Mouse (Mus musculus) stomach, embryonic 16.5 days (tissue): ENCODE results near the gene Smarcb1. TPM values are rescaled to one million over a fixed set of nuclear protein-coding genes. Genes with fewer than 3 reads are reported as not detected.
"Not testable (repeated sequence)": the region's sequence is repeated elsewhere in the genome, so short reads cannot be mapped to it uniquely, and the experiment has no call there.

Experiments
- ATAC-seq: fragments of 200-750 bp; cut with Nextera tagmentation; 2 replicates; pipeline ENCODE4 v1.8.0; 2017; ENCODE audit warnings: moderate number of reproducible peaks, moderate TSS enrichment; ENCODE audit not compliant: insufficient read depth, low FRiP score
- H3K27ac ChIP-seq: fragments of 300-500 bp; sonication (generic); 2 replicates; pipeline ENCODE4 v1.5.1; 2014; ENCODE audit warnings: low read length
- H3K27me3 ChIP-seq: fragments of 300-500 bp; sonication (generic); 2 replicates; pipeline ENCODE4 v1.6.1; 2014; ENCODE audit warnings: low read length, control low read depth, mixed read lengths; ENCODE audit not compliant: control insufficient read depth, insufficient read depth
- H3K36me3 ChIP-seq: fragments of 300-500 bp; sonication (generic); 2 replicates; pipeline ENCODE4 v1.6.1; 2014; ENCODE audit warnings: low read length; ENCODE audit not compliant: control insufficient read depth, insufficient read depth
- H3K4me1 ChIP-seq: fragments of 300-500 bp; sonication (generic); 2 replicates; pipeline ENCODE4 v1.6.1; 2014; ENCODE audit warnings: low read length, control low read depth, mixed read lengths; ENCODE audit not compliant: control insufficient read depth, insufficient read depth
- H3K4me2 ChIP-seq: fragments of 300-500 bp; sonication (generic); 2 replicates; pipeline ENCODE4 v1.6.1; 2014; ENCODE audit warnings: low read depth, low read length, mixed read lengths
- H3K4me3 ChIP-seq: fragments of 300-500 bp; sonication (generic); replicated peaks from 2 replicates; pipeline ENCODE4 v1.5.1; 2014; ENCODE audit warnings: mild to moderate bottlenecking, low read length
- H3K9ac ChIP-seq: fragments of 300-500 bp; sonication (generic); 2 replicates; pipeline ENCODE4 v1.6.1; 2014; ENCODE audit warnings: low read length
- H3K9me3 ChIP-seq: fragments of 300-500 bp; sonication (generic); replicated peaks from 2 replicates; pipeline ENCODE4 v1.6.1; 2016; ENCODE audit warnings: low read length, control low read depth; ENCODE audit not compliant: control insufficient read depth
- WGBS: fragments of 180-500 bp; shearing (Covaris S2); extraction: QIAGEN DNeasy Blood & Tissue Kit; methylation state at CpG from one replicate; pipeline ENCODE4 v1.1.7; 2014; 5-methylcytosine and 5-hydroxymethylcytosine counted together
- polyA plus RNA-seq: library from polyadenylated mRNA; unstranded; fragments of >200 nt; fragmentation: Nextera tagmentation; extraction: Ambion mirVana; gene quantifications from 2 replicates; pipeline ENCODE4 v1.2.1, GENCODE M21; 2015

Smarcb1 gene
- polyA plus RNA-seq, 1 experiment from 2014 or later = 159 TPM

- ATAC-seq = peak; percentile 16; the same call in 1 of the 2 replicates
- H3K9ac ChIP-seq = peak overlapping the region; percentile 63
- H3K4me2 ChIP-seq = peak overlapping the region; percentile 58
- 0 out of 2 replicates have a peak overlapping the region, but pooled peaks have one; percentile 0 for H3K27ac ChIP-seq
- 34% methylated on average over 10 of the region's 10 CpGs for WGBS
- H3K27me3 ChIP-seq = no peaks in the 10 kb centered on the region
- no peaks in the 10 kb centered on the region for H3K36me3 ChIP-seq
- peaks cover 10% of the 10 kb centered on the region for H3K4me1 ChIP-seq
- H3K4me3 ChIP-seq = peak overlapping the region; percentile 35
- no peaks in the 10 kb centered on the region for H3K9me3 ChIP-seq
These were observed 49.1 kb downstream of the Smarcb1 start for GRCm38 (mm10) chr10:75872025-75872914.

DNA sequence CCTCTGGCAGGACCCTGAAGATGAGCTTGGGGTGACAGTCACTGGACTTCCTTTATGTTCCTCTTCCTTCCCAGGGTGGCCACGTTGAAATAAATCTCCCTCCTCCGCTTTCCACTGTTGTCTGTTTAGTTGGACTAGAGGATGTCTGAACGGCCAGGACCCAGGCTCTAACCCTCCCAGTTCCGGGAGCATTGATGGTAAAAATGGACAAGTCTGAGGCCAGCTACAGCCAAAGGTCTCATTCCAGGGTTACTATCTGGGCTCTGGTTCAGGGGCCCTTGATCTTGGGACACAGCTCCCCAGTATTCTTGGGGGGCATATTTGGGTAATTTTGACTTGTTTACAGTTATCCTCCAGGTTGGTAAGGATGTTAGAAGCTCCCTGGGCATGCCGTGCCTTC, 59.8 kb downstream of the Smarcb1 start:
- no peak overlapping the region for H3K4me2 ChIP-seq
- peaks cover 18% of the 10 kb centered on the region for H3K4me1 ChIP-seq
- no peak overlapping the region for H3K9ac ChIP-seq
- no peak overlapping the region for H3K4me3 ChIP-seq
- H3K9me3 ChIP-seq = no peaks in the 10 kb centered on the region
- no peak overlapping the region for H3K27ac ChIP-seq
- no peak for ATAC-seq
- H3K27me3 ChIP-seq = no peaks in the 10 kb centered on the region
- no peaks in the 10 kb centered on the region for H3K36me3 ChIP-seq
- WGBS = 79% methylated on average over 5 of the region's 5 CpGs

DNA sequence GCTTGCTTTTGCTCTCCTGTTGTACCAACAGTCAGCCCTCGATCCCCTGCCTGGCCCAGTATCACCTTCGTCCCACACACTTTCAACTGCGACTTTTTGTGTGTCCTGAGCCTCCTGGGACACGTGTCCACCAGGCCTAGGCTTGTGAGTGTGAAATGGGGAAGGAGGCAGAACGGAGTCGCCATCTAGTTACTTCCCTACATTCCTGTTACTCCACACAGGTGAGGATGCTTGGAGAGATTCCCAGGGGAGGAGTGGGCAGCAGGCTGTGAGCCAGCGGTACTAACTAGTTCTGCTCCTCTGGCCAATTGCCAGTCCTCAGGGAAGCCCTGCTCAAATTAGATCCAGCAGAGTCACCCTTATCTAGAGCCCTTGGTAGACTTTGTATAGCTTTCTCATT, 60.7 kb downstream of the Smarcb1 start:
- Histone ChIP-seq H3K4me1 (peaks cover 18% of the 10 kb centered on the region), H3K27ac (peak overlapping the region; percentile 97), H3K4me2 (peak overlapping the region; percentile 74; the same call in 1 of the 2 replicates), H3K9me3 (no peaks in the 10 kb centered on the region), H3K27me3 (no peaks in the 10 kb centered on the region), H3K36me3 (no peaks in the 10 kb centered on the region), H3K9ac (peak overlapping the region; percentile 86; the same call in 1 of the 2 replicates), H3K4me3 (no peak overlapping the region)
- 31% methylated on average over 7 of the region's 7 CpGs for WGBS
- ATAC-seq = no peak

GRCm38 (mm10) chr10:75859786-75860470, 61.5 kb downstream of the Smarcb1 start, which contains the start of gene Mif:
Gene Mif, minus strand, starts transcription at chr10:75860240.
- peak within 1 kb of the TSS; percentile 86 for H3K9ac ChIP-seq
- peak within 1 kb of the TSS; percentile 97 for H3K27ac ChIP-seq
- ATAC-seq = peak; percentile 97
- under 1% methylated on average over 42 of the region's 46 CpGs for WGBS
- H3K9me3 ChIP-seq, H3K36me3 ChIP-seq, H3K27me3 ChIP-seq: not testable (repeated sequence)
- peak within 1 kb of the TSS; percentile 78 for H3K4me3 ChIP-seq
- peaks cover 18% of the 10 kb centered on the region for H3K4me1 ChIP-seq
- H3K4me2 ChIP-seq = peak within 1 kb of the TSS; percentile 74

DNA sequence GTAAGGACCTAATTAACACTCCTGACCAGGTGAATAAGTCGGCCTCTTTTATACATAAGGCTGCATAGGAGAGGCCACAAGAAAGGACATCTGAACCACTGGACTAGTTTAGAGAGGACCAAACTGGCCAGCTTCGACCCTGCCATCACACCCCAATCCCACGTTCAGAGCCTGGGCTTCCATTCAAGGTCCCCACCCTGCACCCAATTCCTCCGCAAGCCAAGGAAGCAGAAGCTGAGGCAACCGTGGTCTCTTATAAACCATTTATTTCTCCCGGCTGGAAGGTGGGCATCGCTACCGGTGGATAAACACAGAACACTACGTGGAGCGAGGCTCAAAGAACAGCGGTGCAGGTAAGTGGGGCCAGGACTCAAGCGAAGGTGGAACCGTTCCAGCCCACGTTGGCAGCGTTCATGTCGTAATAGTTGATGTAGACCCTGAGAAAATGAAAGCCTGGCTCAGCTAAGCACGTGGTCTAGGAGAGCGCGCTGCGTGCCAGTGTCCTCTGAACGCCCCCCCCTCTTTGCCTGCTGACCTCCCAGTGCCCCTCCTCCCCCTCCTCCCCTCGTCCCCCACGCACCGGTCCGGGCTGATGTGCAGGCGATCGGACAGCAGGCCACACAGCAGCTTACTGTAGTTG, 62.2 kb downstream of the Smarcb1 start:
- Histone ChIP-seq H3K4me1 (peaks cover 18% of the 10 kb centered on the region), H3K4me2 (peak overlapping the region; percentile 74), H3K9me3 (no peaks in the 10 kb centered on the region), H3K4me3 (peak overlapping the region; percentile 78), H3K36me3 (no peaks in the 10 kb centered on the region), H3K27me3 (no peaks in the 10 kb centered on the region), H3K9ac (peak overlapping the region; percentile 86), H3K27ac (peak overlapping the region; percentile 97)
- 2% methylated on average over 27 of the region's 27 CpGs for WGBS
- peak; percentile 55 for ATAC-seq

DNA sequence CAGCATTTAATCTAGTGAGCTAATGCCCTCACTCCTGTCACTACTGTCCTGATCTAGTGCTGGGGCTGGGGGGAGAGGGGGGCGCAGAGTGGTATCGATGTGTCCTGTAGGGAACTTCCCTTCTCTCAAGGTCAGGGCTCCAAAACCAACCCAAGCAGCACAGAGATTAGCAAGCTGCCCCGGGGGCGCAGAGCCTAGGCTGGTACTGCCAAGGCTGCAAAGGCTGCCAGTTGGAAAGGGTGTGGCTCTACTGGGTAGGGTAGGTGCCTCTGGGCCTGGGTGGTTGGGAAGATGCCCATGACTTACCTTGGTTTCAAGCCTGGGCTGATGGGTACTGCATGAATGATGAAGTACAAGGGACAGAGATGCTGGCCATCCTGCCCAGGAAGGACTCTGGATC, 63.8 kb downstream of the Smarcb1 start:
- Histone ChIP-seq H3K4me1 (peaks cover 18% of the 10 kb centered on the region), H3K4me3 (no peak overlapping the region), H3K27ac (no peak overlapping the region), H3K36me3 (no peaks in the 10 kb centered on the region), H3K9ac (0 out of 2 replicates have a peak overlapping the region, but pooled peaks have one; percentile 6), H3K9me3 (no peaks in the 10 kb centered on the region), H3K4me2 (no peak overlapping the region), H3K27me3 (no peaks in the 10 kb centered on the region)
- WGBS = 86% methylated on average over 4 of the region's 4 CpGs
- no peak for ATAC-seq

DNA sequence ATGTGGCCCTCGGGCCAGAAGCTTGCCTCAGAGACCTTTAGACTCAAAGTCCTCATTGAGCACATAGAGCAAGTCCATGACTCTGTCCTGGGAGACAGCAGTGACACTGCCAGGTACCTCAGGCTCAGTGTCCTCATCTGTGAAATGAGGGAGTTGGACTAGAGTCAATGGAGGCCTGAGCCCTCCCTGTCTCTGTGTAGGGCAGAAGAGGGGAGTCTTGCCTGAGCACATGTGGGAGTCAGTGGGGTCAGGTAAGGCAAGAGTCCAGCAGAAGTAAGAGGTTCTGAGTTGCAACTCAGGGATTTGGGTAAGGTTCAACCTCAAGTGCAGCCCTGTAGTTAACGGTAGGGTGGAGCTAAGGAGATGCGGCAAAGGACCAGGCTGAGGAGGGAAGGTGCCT, 64.4 kb downstream of the Smarcb1 start:
- H3K9ac ChIP-seq = 0 out of 2 replicates have a peak overlapping the region, but pooled peaks have one; percentile 35
- H3K9me3 ChIP-seq = no peaks in the 10 kb centered on the region
- no peaks in the 10 kb centered on the region for H3K27me3 ChIP-seq
- no peak overlapping the region for H3K27ac ChIP-seq
- no peak overlapping the region for H3K4me2 ChIP-seq
- WGBS = 83% methylated on average over 3 of the region's 3 CpGs
- no peaks in the 10 kb centered on the region for H3K36me3 ChIP-seq
- H3K4me3 ChIP-seq = no peak overlapping the region
- H3K4me1 ChIP-seq = peaks cover 18% of the 10 kb centered on the region
- no peak for ATAC-seq

- no peak for ATAC-seq
- no peak overlapping the region for H3K9ac ChIP-seq
- no peaks in the 10 kb centered on the region for H3K9me3 ChIP-seq
- no peak overlapping the region for H3K4me2 ChIP-seq
- H3K27me3 ChIP-seq = no peaks in the 10 kb centered on the region
- no peak overlapping the region for H3K4me3 ChIP-seq
- 76% methylated on average over 11 of the region's 11 CpGs for WGBS
- H3K27ac ChIP-seq = no peak overlapping the region
- H3K36me3 ChIP-seq = no peaks in the 10 kb centered on the region
- H3K4me1 ChIP-seq = peaks cover 18% of the 10 kb centered on the region
These were observed 65.1 kb downstream of the Smarcb1 start for GRCm38 (mm10) chr10:75856155-75856907.
